Mouse (Mus musculus): ENCODE results near the gene Dhx9.
"Not testable (repeated sequence)": the region's sequence is repeated elsewhere in the genome, so short reads cannot be mapped to it uniquely, and the experiment has no call there.

The Dhx9 gene

GRCm38 (mm10) chr1:153486120-153486519 lies 1.3 kb downstream of the Dhx9 start:
- not testable (repeated sequence) for DNase-seq (ENCODE audit: low read depth, low spot score)

- no peak for DNase-seq (ENCODE audit: low read depth, low spot score)
Observed at GRCm38 (mm10) chr1:153485201-153485796, 2.2 kb downstream of the Dhx9 start.

GRCm38 (mm10) chr1:153481025-153481412 lies 6.4 kb downstream of the Dhx9 start:
- no peak for DNase-seq (ENCODE audit: low read depth, low spot score)

GRCm38 (mm10) chr1:153480386-153481024 lies 7.0 kb downstream of the Dhx9 start:
- DNase-seq (ENCODE audit: low read depth, low spot score), result peak; percentile 61

GRCm38 (mm10) chr1:153479296-153479695 lies 8.2 kb downstream of the Dhx9 start:
- peak; percentile 66 for DNase-seq (ENCODE audit: low read depth, low spot score)

DNA sequence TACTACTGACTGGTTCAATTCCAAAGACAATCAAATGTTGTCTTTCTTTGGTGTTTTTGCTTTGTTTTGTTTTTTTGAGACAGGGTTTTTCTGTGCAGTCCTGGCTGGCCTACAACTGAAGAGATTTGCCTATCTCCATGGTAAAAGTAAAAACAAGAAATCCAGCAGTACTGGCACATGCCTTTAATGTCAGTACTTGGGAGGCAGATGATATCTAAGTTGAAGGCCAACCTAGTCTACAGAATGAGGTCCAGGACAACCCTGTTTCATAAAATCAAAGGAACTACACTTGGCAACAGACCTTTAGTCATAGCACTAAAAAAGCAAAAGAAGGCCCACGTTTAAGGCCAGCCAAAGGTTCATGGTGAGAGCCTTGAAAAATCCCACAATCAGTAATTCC lies 25.7 kb downstream of the Dhx9 start:
- DNase-seq (ENCODE audit: low read depth, low spot score), result no peak

GRCm38 (mm10) chr1:153456137-153456536 lies 31.3 kb downstream of the Dhx9 start:
- no peak for DNase-seq (ENCODE audit: low read depth, low spot score)

- DNase-seq (ENCODE audit: low read depth, low spot score), result no peak
Observed at GRCm38 (mm10) chr1:153453146-153453642, 34.3 kb downstream of the Dhx9 start.

- peak; percentile 68 for DNase-seq (ENCODE audit: low read depth, low spot score)
Observed at GRCm38 (mm10) chr1:153451237-153452154, 36.0 kb downstream of the Dhx9 start.

DNA sequence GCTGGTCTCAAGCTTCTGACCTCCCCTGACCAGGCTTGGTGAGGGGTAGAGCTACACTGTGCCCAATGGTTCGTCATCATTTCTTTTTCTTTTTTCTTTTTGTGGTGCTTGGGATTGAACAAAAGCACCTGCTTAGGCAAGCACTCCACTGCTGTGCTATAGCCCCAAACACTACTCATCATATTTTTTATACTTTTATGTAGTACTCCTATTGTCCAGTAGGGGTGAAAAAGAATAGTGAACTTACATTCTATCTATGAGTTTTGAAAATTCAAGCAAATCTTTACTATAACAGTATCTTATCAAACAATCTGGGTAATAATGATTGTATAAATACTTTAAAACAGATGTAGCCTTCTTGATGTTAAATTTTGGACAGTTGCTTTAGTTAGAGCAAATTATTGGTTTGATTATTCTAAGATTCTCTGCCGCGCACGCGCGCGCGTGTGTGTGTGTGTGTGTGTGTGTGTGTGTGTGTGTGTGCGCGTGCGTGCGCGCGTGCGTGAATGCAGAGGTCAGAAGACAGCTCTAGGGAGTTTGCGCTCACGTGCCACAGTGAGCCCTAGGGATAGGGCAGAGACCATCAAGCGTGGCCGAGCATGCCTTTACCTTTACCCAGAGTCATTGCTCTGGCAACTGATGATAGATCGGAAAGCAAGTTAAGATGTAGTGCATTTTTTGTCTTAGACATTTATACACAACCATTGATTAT lies 41.2 kb downstream of the Dhx9 start:
- no peak for DNase-seq (ENCODE audit: low read depth, low spot score)

DNA sequence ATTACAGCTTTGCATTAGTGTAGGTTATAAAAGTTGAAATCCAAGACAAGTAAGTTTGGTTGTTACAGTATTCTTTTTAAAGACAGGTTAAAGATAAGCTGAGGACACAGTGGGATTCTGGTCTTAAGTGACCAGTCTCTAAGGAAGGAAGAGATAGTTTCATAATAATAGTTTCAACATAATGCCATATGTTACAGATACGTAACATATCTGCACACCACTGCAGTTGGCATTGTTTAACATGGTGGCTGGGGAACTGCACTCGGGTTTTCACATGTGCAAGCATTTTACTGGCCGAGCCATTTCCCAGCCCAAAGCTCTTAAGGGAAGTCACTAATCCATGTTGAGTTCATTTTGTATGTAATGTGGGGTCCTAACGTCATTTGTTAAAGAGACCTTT lies 43.8 kb downstream of the Dhx9 start:
- DNase-seq (ENCODE audit: low read depth, low spot score), result no peak

- no peak for DNase-seq (ENCODE audit: low read depth, low spot score)
Observed at GRCm38 (mm10) chr1:153443019-153443418, 44.4 kb downstream of the Dhx9 start.

DNA sequence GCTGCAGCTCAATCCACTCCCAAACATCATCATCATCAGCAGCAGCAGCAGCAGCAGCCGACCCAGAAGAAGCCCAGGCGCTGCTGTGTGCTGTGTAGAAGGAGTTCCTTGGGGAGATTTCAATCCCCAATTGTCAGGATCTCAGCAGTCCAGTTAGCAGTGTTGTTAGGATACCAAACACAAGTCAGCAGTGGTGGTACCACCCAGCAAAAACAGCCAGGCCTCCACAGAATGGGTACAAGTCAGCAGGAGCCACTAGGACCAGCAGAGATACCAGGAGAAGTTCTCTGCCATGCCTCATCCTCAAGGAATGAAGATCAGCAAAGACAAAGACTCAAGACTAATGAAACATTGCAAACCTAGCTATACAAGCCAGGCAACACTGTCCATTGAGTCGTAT lies 45.8 kb downstream of the Dhx9 start:
- no peak for DNase-seq (ENCODE audit: low read depth, low spot score)

- DNase-seq (ENCODE audit: low read depth, low spot score), result peak; percentile 48
Observed at GRCm38 (mm10) chr1:153440752-153441151, 46.7 kb downstream of the Dhx9 start.

- no peak for DNase-seq (ENCODE audit: low read depth, low spot score)
Observed at GRCm38 (mm10) chr1:153437536-153437935, 49.9 kb downstream of the Dhx9 start.

- DNase-seq (ENCODE audit: low read depth, low spot score), result no peak
Observed at GRCm38 (mm10) chr1:153433851-153434589, 53.4 kb downstream of the Dhx9 start.

DNA sequence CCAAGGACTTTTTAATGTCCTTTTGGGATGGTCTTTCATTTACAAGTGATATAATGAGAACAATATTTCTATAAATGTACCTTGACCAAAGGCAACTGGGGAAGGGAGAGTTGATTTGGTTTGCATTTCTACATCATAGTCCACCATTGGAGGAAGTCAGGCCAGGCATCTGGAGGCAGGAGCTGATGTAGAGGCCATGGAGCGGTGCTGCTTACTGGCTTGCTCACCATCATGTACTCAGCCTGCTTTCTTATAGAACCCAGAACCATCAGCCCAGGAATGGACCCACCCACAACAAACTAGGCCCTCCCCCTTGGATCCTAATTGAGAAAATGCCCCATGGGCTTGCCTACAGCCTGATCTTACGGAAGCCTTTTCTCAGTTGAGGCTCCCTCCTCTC lies 55.1 kb downstream of the Dhx9 start:
- DNase-seq (ENCODE audit: low read depth, low spot score), result no peak

GRCm38 (mm10) chr1:153431701-153432100 lies 55.8 kb downstream of the Dhx9 start:
- no peak for DNase-seq (ENCODE audit: low read depth, low spot score)

GRCm38 (mm10) chr1:153431158-153431557 lies 56.3 kb downstream of the Dhx9 start:
- DNase-seq (ENCODE audit: low read depth, low spot score), result no peak

DNA sequence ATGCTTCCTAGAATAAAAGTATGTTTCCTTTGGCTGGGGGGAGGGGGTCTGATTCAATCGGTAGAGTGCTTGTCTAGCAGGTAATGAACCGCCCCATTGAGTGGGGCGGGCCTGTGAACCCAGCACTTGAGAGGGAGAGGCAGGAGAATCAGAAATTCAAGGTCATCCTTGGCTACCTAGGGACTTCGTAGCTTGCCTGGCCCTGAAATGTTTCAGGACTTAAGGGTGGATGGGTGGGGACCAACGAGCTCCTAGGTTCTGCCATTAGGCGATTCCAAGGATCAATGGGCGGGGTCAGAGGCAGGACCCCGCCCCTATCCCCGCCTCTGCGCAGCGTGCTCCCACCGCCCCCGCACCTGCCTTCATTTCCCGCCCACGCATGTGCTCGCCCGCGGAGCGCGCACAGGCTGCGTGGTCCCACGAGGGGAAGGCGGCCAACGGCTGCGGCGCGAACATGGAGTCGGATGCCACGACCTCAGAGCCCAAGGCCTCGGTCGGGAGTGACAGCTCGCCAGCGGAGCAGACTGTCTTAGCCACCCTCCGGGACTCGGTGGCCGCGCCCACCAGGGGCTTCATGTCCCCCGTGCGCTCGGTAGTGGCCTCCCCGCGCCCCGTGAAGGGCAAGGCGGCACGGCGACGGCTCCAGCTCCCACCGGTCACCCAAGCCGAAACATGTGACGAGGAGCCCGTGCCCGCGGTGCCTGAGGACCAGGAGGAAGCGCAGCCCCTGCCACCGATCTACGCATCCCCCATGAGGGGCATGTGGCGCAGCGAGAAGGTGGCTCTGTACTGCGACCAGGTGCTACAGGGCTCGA lies 62.5 kb downstream of the Dhx9 start, which contains the start of gene Shcbp1l:
Gene Shcbp1l, plus strand, starts transcription at position 393 of the 815 bp plus-strand sequence.
- peak; percentile 94 for DNase-seq (ENCODE audit: low read depth, low spot score)

Measured in brain, adult 2 months (tissue).